Mouse (Mus musculus) ZHBTc4 (cell line): ENCODE data around the gene Slc13a2.

Experiments used
- DNase-seq: peaks from one replicate; pipeline ENCODE4 v3.0.0-alpha.2; 2011; ENCODE audit warnings: low read depth, low spot score

The Slc13a2 gene

DNA sequence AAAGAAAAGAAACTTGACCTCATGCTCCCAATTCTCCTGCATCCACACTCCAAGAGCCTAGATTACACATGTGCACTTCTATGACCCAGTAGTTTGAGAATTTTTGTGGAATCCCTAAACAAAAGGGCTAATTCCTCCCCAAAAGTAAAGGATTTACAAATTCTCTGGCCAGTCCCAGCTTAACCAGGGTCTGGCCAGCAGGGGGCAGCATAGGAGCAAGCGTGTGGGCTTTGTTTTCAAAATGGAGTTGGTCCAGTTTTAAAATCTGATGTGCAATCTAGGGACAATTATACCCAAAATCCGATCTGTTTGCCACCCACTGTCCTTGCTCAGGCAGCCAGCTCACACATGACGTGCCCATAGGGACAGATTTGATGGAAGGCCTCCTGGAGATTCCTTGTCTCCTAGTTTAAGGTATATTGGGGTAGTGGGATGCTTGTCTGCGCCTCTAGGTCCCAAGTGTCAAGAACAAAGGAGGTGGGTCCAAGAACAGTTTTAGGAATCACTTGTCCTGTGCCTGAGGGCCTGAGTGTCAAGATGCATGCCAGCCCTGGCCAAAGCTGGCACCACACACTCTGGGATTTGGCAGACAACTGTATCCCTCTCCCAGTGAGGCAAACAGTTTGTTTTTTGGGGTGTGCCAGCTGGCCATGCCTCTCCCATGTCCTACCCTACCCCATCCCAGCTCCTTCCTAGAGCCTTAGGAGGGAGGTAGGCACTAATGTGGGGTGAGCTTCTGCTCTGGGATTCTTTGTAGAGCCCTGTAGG, 66.4 kb downstream of the Slc13a2 start:
- DNase-seq, result peak; percentile 82

DNA sequence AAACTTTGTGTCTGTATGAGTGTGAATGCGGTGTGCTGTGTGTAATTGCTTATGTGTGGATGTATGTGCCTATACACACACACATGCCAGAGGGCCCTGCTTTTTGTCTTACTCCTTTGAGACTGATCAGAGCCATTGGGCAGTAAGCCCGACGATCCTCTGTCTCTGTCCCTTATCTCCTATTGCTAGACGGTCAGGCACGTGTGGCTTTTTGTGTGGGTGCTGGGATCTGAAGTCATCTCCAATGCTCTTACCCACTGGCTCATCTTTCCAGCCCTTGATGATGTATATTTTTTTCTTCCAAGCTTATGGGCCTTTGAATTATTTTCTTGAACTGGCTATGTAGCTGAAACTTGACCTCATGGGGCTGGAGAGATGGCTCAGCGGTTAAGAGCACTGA, 67.1 kb downstream of the Slc13a2 start:
- no peak for DNase-seq

DNA sequence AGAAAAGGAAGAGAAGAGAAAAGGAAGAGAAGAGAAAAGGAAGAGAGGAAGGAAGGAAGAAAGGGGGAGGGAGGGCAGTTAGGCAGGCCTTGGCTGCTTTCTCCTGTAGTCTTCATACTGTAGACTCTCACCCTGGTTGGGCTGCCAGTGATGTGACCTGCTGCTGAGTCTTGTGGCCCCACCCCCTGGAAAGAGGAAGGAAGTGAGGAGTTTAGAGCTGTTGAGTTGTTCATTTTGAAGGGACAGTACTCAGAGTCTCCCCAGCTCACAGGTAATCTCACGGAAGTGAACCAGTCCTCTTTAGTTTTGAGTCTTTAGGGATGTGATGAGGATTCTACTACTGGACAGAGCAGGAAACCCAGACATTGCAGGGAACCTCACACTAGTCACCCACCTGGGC, 68.9 kb downstream of the Slc13a2 start:
- DNase-seq, result no peak

DNA sequence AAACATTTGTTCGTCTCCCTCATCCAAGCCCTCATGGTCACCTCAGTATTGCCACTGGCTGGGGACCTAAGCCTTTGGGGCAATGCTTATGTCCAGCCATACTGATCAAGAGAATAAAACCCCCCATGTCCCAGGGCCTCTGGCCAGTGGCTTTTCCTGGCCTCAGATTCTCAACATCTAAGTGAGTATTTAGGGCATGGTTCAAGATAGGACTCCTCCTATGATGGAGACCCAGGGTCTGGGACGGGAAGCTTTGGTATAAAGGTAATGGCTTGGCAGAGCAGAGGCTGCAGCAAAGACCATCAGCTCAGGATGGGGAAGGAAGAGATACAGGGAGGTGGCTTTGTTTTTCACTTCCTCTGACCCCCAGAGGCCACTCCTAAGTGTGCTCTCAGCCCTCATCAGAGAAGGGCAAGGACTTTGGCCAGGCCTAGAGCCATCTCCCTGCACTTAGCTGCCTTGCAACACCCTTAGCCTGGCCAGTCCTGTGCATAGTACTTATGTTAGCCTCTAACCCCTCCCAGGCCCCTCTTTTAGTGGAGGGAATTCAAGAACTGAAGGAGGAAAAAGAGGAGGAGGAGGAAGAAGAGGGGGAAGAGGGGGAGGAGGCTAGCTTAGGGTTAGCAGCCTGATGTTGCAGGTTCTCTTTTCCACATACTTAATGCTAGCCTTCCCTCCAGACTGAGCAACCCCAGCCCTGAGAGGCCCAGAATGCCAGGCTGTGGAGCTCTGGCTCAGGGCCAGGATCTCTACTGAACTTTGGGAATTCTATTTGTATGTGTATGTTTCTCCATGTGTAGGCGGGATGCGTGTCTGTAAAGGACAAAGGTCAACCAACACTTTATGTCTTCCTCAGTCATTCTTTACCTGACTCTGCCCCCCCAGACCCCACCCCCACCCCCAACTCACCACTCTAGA, 72.3 kb downstream of the Slc13a2 start:
- DNase-seq, result no peak

DNA sequence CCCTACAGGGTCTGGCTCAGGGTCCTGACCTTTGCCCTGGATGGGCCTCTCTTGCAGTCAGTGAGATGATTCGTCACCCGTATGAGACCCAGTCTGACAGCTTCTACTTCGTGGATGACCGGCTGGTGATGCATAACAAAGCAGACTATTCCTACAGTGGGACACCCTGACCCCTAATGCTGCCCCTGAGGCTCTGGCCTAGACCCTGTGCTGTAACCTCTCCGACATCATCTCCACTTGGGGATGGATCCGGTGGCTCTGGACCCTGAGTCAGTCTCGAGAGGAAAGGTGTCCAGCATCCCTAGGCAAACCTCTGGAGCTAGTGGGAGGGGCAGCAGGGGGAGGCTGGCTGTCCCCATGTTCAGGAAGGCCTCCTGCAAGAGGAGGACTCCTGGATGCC, 73.5 kb downstream of the Slc13a2 start:
- no peak for DNase-seq

DNA sequence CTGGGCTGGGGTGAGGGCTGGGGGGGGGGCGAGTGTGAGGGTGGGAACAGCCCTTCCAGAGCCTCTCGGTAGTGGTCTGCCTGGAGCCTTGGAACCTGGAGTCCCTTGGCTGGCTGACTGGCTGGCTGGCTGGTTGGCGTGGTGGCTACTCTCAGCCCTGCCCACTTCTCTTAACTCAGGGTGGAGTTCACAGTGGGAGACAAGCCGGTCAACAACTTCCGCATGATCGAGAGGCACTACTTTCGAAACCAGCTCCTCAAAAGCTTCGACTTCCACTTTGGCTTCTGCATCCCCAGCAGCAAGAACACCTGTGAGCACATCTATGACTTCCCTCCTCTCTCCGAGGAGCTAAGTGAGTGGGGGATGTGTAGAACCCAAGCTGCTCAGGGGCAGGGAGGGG, 74.1 kb downstream of the Slc13a2 start:
- peak; percentile 39 for DNase-seq
